Mouse (Mus musculus) heart, adult 2 months (tissue): ENCODE data around the gene Epha2. TPM values are rescaled to one million over a fixed set of nuclear protein-coding genes. Genes with fewer than 3 reads are reported as not detected.

Experiments used
- DNase-seq, 2 experiments: peaks; one replicate each; pipeline ENCODE4 v3.0.0; 2021
- H3K27ac ChIP-seq: fragments of 200-600 bp; 2 replicates; pipeline ENCODE4 v1.8.1; 2022
- H3K27me3 ChIP-seq: fragments of 200-500 bp; 2 replicates; pipeline ENCODE4 v1.6.1; 2012; ENCODE audit warnings: mild to moderate bottlenecking, low read length, inconsistent platforms, mixed read lengths; ENCODE audit not compliant: control insufficient read depth, insufficient read depth
- H3K36me3 ChIP-seq: fragments of 200-500 bp; 2 replicates; pipeline ENCODE4 v1.6.1; 2012; ENCODE audit warnings: low read length, inconsistent platforms; ENCODE audit not compliant: control insufficient read depth, insufficient read depth
- H3K4me1 ChIP-seq: fragments of 200-500 bp; 2 replicates; pipeline ENCODE4 v1.6.1; 2011; ENCODE audit warnings: low read length; ENCODE audit not compliant: control insufficient read depth, insufficient read depth
- H3K4me3 ChIP-seq: fragments of 200-600 bp; 2 replicates; pipeline ENCODE4 v1.8.1; 2022
- H3K79me2 ChIP-seq: fragments of 200-500 bp; replicated peaks from 2 replicates; pipeline ENCODE4 v1.6.1; 2012; ENCODE audit warnings: mild to moderate bottlenecking, inconsistent platforms, low read length, moderate library complexity, mixed read lengths; ENCODE audit not compliant: control insufficient read depth, insufficient read depth
- H3K9ac ChIP-seq: fragments of 200-500 bp; 2 replicates; pipeline ENCODE4 v1.6.1; 2012; ENCODE audit warnings: low read depth, mild to moderate bottlenecking, control low read depth, inconsistent platforms, low read length, mixed read lengths
- CTCF ChIP-seq: fragments of 200-600 bp; IDR thresholded peaks from 2 replicates; pipeline ENCODE4 v1.8.1; 2022; ENCODE audit warnings: antibody characterized with exemption, mild to moderate bottlenecking, moderate library complexity
- EP300 ChIP-seq: fragments of 200-500 bp; IDR thresholded peaks from 2 replicates; pipeline ENCODE4 v1.6.1; 2011; ENCODE audit warnings: low read depth, low read length, control low read depth; ENCODE audit not compliant: insufficient read depth
- POLR2A ChIP-seq: fragments of 200-500 bp; IDR thresholded peaks from 2 replicates; pipeline ENCODE4 v1.6.1; 2011; ENCODE audit warnings: mild to moderate bottlenecking, low read depth, low read length, control low read depth; ENCODE audit not compliant: insufficient read depth
- WGBS: fragments of 180-500 bp; shearing (Covaris S2); methylation state at CpG from one replicate; pipeline ENCODE4 v1.1.7; 2018; 5-methylcytosine and 5-hydroxymethylcytosine counted together
- intact Hi-C: fragments of 180-260 bp; cut with DNase I; formaldehyde crosslinking; loops from one replicate; pipeline ENCODE4 v1.15.1; 2025
- polyA plus RNA-seq: library from polyadenylated mRNA; depleted of rRNA; stranded (reverse); fragments of >200 nt; gene quantifications from 2 replicates; pipeline ENCODE4 v1.2.3, GENCODE M21; 2012
- total RNA-seq, 2 experiments: library from RNA; stranded (reverse); gene quantifications; 2 replicates each; pipeline ENCODE4 v1.2.3; 2021

Gene Epha2
- total and polyA plus RNA-seq, 3 experiments: 5.5 to 7.7 (median 7.0) TPM

DNA sequence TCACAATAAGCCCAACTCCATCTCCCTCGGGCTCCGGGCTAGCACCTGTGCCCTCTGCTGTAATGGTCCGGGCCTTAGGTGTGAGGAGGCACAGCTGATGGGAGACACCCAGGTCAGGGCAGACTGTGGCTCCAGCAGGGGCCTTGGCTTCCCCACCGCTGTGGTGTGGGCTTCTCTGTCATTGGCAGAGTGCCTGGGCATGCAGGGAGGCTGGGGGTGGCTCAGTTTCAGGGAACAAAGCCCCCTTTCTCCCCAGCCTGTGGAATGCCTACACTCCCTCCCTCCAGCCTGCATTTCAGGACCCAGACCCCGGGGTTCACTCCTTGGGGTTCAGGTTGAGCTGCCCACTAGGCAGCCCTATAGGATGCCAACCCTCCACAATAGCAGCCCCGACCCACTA is 35.2 kb downstream of the Epha2 start:
- Histone ChIP-seq H3K79me2 (no peaks in the 10 kb centered on the region), H3K9ac (no peak overlapping the region), H3K27ac (no peak overlapping the region), H3K4me3 (no peak overlapping the region), H3K36me3 (no peaks in the 10 kb centered on the region), H3K4me1 (no peaks in the 10 kb centered on the region), H3K27me3 (no peaks in the 10 kb centered on the region)
- WGBS: 80% methylated on average over 6 of the region's 6 CpGs
- intact Hi-C loops: no loop called here
- TF ChIP-seq CTCF (no peak), POLR2A (no peak), EP300 (no peak)
- DNase-seq: no peak

DNA sequence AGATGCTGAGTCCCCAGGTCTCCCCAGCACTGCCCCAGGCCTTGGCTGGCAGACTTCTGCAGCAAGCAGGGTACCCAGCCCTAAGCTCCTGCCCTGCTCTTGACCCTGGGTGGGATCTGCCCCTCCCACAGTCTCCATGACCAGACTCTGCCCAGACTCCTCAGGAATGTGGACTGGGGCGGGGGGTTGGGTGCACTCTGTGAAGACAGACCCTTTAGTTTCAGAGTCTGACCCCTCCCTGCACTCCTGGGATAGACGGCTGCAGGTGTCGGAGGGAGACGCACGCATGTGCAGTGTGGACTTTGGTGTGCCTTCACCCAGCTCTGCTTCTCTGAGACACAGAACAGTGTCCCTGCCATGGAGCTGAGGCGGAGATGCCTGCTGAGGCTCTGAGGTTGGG is 36.9 kb downstream of the Epha2 start:
- DNase-seq: no peak
- Histone ChIP-seq H3K36me3 (no peaks in the 10 kb centered on the region), H3K4me1 (no peaks in the 10 kb centered on the region), H3K9ac (no peak overlapping the region), H3K27ac (no peak overlapping the region), H3K27me3 (no peaks in the 10 kb centered on the region), H3K79me2 (no peaks in the 10 kb centered on the region), H3K4me3 (no peak overlapping the region)
- intact Hi-C loops: no loop called here
- WGBS: 81% methylated on average over 6 of the region's 6 CpGs
- TF ChIP-seq CTCF (no peak), POLR2A (no peak), EP300 (no peak)

DNA sequence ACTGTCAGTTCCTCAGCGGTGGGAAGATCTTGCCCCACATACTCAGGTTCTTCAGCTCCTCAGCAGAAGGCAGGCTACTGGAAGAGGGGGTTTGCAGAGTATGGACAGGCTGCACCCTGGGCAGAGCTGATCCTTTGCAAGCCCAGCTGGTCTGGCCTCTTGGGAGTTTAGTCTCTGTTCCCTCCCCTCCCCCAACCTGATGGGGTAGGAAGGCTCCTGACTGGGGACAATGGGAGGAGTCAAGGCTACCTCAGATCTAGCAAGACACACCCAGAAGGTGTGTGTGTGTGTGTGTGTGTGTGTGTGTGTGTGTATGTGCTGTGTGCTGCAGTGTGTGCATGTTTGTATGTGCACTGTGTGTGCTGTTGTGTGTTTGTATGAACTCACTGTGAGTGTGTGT is 37.8 kb downstream of the Epha2 start:
- Histone ChIP-seq H3K27me3 (no peaks in the 10 kb centered on the region), H3K27ac (no peak overlapping the region), H3K4me1 (no peaks in the 10 kb centered on the region), H3K36me3 (no peaks in the 10 kb centered on the region), H3K79me2 (no peaks in the 10 kb centered on the region), H3K4me3 (no peak overlapping the region), H3K9ac (no peak overlapping the region)
- 45% methylated on average over 1 of the region's 1 CpGs for WGBS
- no peak for TF ChIP-seq POLR2A
- no peak for TF ChIP-seq CTCF
- no peak for TF ChIP-seq EP300
- DNase-seq: no peak
- intact Hi-C loops: no loop called here

DNA sequence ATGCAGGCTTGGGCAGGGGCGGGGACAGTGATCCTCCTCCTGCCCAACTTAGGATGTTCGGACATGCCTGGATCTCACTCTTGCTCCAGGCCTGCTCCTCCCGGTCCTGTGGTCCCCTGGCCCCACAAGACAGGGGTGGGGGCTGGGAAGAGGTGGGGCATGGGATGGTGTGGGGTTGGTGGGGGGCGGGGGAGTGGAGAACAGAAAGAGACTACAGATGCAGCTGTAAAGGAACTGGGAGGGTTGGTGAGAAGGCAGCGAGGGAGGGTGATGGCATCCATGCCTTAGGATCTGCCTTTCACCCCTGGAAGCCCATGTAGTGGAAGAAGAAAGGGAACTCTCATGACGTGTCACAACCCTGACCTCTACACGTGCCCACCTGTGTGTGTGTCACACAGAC is 40.4 kb downstream of the Epha2 start:
- H3K27me3 ChIP-seq: no peaks in the 10 kb centered on the region
- no peak overlapping the region for H3K9ac ChIP-seq
- intact Hi-C loops: no loop called here
- H3K79me2 ChIP-seq: no peaks in the 10 kb centered on the region
- 78% methylated on average over 7 of the region's 7 CpGs for WGBS
- no peaks in the 10 kb centered on the region for H3K36me3 ChIP-seq
- H3K4me3 ChIP-seq: no peak overlapping the region
- TF ChIP-seq EP300 (no peak), CTCF (no peak), POLR2A (no peak)
- no peak for DNase-seq
- H3K4me1 ChIP-seq: no peaks in the 10 kb centered on the region
- H3K27ac ChIP-seq: no peak overlapping the region

DNA sequence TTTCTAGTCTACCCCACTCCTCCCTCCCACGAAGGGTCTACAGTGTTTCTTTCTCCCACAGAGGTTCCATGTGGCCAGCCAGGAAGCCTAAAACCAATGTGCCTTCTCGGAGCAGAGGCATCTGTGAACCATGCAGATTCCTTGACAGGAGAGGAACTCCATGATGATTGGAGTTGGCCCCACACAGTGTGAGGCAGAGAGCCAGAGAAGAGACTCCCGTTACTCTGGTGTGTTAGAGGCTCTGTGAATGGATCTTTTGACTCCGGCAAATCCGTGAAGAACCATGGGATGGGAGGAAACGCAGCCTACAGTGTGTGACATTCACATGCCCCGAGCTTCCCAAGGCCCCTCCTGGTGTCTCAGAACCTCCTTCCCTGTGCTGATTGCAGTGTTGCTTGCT is 42.5 kb downstream of the Epha2 start:
- no peak overlapping the region for H3K4me3 ChIP-seq
- 57% methylated on average over 7 of the region's 7 CpGs for WGBS
- H3K36me3 ChIP-seq: no peaks in the 10 kb centered on the region
- no peak overlapping the region for H3K27ac ChIP-seq
- no peak overlapping the region for H3K9ac ChIP-seq
- no peak for DNase-seq
- TF ChIP-seq EP300: no peak
- no peak for TF ChIP-seq POLR2A
- TF ChIP-seq CTCF: no peak
- no peaks in the 10 kb centered on the region for H3K79me2 ChIP-seq
- H3K4me1 ChIP-seq: no peaks in the 10 kb centered on the region
- intact Hi-C loops: no loop called here
- H3K27me3 ChIP-seq: no peaks in the 10 kb centered on the region

DNA sequence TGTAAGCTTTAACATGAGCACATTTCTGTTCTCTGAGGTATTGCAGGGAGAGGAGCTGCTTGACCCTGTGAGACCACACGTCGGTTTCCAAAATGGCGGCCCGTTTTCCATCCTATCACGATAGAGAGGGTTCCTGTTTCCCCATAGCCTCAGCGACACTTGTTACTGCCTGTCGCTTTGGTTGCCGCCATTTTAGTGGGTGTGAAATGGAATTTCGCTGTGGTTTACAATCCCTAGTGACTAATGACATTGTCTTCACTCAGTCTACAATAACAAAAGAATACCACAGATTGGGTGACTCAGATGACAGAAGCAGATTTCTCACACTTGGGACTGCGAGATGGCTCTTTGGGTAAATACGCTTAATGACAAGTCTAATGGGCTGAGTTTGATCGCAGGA is 44.2 kb downstream of the Epha2 start:
- no peak for TF ChIP-seq CTCF
- no peak for TF ChIP-seq EP300
- TF ChIP-seq POLR2A: no peak
- Histone ChIP-seq H3K36me3 (no peaks in the 10 kb centered on the region), H3K4me3 (no peak overlapping the region), H3K79me2 (no peaks in the 10 kb centered on the region), H3K27me3 (no peaks in the 10 kb centered on the region), H3K4me1 (no peaks in the 10 kb centered on the region), H3K9ac (no peak overlapping the region), H3K27ac (no peak overlapping the region)
- intact Hi-C loops: no loop called here
- WGBS: 92% methylated on average over 12 of the region's 12 CpGs
- no peak for DNase-seq

DNA sequence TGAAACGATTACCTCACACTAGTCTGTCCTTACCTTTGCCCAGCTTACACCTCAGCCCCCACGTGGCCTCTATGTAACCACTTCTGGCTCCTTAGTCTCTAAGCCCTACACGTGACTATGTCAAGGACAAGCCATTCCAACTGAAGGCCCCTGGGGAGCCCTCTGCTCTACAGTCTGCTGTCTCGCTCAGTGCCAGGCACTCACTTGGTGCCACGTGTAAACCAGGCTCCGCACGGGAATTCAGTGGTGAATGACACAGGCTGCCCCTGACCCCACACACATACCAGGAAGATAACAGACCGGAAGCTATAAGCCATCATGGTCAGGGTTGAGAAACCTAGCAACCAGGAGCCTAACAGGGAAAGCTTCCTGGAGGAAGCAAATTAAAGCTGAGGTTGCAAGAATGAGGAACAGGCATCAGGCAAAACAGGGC is 46.3 kb downstream of the Epha2 start:
- DNase-seq: no peak
- H3K4me3 ChIP-seq: no peak overlapping the region
- H3K36me3 ChIP-seq: no peaks in the 10 kb centered on the region
- H3K9ac ChIP-seq: no peak overlapping the region
- no peaks in the 10 kb centered on the region for H3K79me2 ChIP-seq
- intact Hi-C loops: no loop called here
- H3K4me1 ChIP-seq: no peaks in the 10 kb centered on the region
- no peaks in the 10 kb centered on the region for H3K27me3 ChIP-seq
- no peak for TF ChIP-seq EP300
- no peak for TF ChIP-seq CTCF
- no peak for TF ChIP-seq POLR2A
- WGBS: 35% methylated on average over 8 of the region's 8 CpGs
- H3K27ac ChIP-seq: no peak overlapping the region
